ENCODE assay signal across 22 mouse cellular contexts in the genomic region with DNA sequence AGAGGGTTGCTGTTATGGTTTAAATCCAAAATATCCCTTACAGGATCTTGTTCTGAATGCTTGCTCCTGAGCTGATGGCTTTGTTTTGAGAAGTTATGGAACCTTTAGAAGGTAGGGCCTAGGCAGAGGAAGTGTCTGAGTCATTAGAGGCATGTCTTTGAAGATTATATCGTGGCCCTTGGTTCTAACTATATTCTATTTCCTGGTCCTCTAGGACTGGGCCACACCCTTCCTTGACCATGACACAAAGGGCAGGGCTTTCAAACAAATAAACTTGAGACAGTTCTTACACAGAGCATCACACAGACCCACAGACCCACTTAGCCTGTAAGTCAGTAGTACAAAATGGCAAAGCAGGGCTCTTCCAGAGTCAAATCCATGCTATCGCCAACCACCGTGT.
"Had no signal": no experiment of that assay in that cellular context is flagged by ENCODE, and none has a peak within 500 bp of the region (broad histone marks: within the 10 kb centered on the region; RNA-seq: fewer than 3 reads in every experiment).

No protein-coding gene starts in this region.

- H3K4me2 ChIP-seq: kidney, embryonic 15.5 days; limb, embryonic 12.5 days; limb, embryonic 15.5 days; liver, embryonic 11.5 days; lung, embryonic 15.5 days; midbrain, embryonic 13.5 days; neural tube, embryonic 15.5 days had no signal

- H3K4me1 ChIP-seq: kidney, embryonic 15.5 days; lung, embryonic 15.5 days; megakaryocyte, embryonic 14.5 days; midbrain, embryonic 13.5 days; neural tube, embryonic 15.5 days had no signal

- H3K4me3 ChIP-seq: kidney, embryonic 15.5 days; limb, embryonic 12.5 days; limb, embryonic 15.5 days; lung, embryonic 15.5 days; megakaryocyte, embryonic 14.5 days; midbrain, embryonic 10.5 days; midbrain, embryonic 13.5 days; myocyte; neural tube, embryonic 15.5 days had no signal

- H3K27ac ChIP-seq: kidney, embryonic 15.5 days; limb, embryonic 12.5 days; limb, embryonic 15.5 days; liver, embryonic 14.5 days; lung, embryonic 15.5 days; midbrain, embryonic 13.5 days; neural tube, embryonic 15.5 days had no signal

- H3K9ac ChIP-seq: kidney, embryonic 15.5 days; limb, embryonic 12.5 days; limb, embryonic 15.5 days; liver, embryonic 14.5 days; liver, postnatal 0 days; lung, embryonic 15.5 days; midbrain, embryonic 13.5 days; neural tube, embryonic 15.5 days had no signal

- ATAC-seq: intestine, postnatal 0 days; liver, postnatal 0 days; midbrain, embryonic 13.5 days; midbrain, embryonic 16.5 days had no signal

- H3K27me3 ChIP-seq: kidney, embryonic 15.5 days; limb, embryonic 12.5 days; limb, embryonic 15.5 days; lung, embryonic 15.5 days; megakaryocyte, embryonic 14.5 days; midbrain, embryonic 13.5 days; neural tube, embryonic 15.5 days had no signal

- H3K9me3 ChIP-seq: kidney, embryonic 15.5 days; limb, embryonic 12.5 days; limb, embryonic 15.5 days; lung, embryonic 15.5 days; megakaryocyte, embryonic 14.5 days; midbrain, embryonic 10.5 days; midbrain, embryonic 13.5 days; neural tube, embryonic 15.5 days had no signal

- H3K36me3 ChIP-seq: kidney, embryonic 15.5 days; limb, embryonic 12.5 days; limb, embryonic 15.5 days; lung, embryonic 15.5 days; midbrain, embryonic 13.5 days; neural tube, embryonic 15.5 days had no signal

- DNase-seq: kidney, adult 2 months; kidney, postnatal 14 days; kidney, postnatal 4 days; left cerebral cortex, postnatal 4 days; liver, postnatal 0 days; right cerebral cortex, adult 18-20 months; right cerebral cortex, postnatal 14 days; right cerebral cortex, postnatal 4 days; thymus, postnatal 25 days had no signal
